Mouse (Mus musculus) embryonic facial prominence, embryonic 14.5 days (tissue): ENCODE results near the gene Atad3a. TPM values are rescaled to one million over a fixed set of nuclear protein-coding genes. Genes with fewer than 3 reads are reported as not detected.

Source experiments
- ATAC-seq: fragments of 200-750 bp; cut with Nextera tagmentation; 2 replicates; pipeline ENCODE4 v1.8.0; 2017; ENCODE audit warnings: low read depth, moderate number of reproducible peaks, moderate TSS enrichment
- DNase-seq: peaks from one replicate; pipeline ENCODE4 v3.0.0-alpha.2; 2015; ENCODE audit warnings: low spot score
- H3K27ac ChIP-seq: fragments of 300-500 bp; sonication (generic); replicated peaks from 2 replicates; pipeline ENCODE4 v1.5.1; 2014; ENCODE audit warnings: low read depth, mild to moderate bottlenecking, low read length, moderate library complexity
- H3K27me3 ChIP-seq: fragments of 300-500 bp; sonication (generic); replicated peaks from 2 replicates; pipeline ENCODE4 v1.6.1; 2014; ENCODE audit warnings: low read length; ENCODE audit not compliant: control insufficient read depth, insufficient read depth
- H3K36me3 ChIP-seq: fragments of 300-500 bp; sonication (generic); 2 replicates; pipeline ENCODE4 v1.6.1; 2014; ENCODE audit warnings: low read length, mixed read lengths; ENCODE audit not compliant: control insufficient read depth, insufficient read depth
- H3K4me1 ChIP-seq: fragments of 300-500 bp; sonication (generic); 2 replicates; pipeline ENCODE4 v1.6.1; 2014; ENCODE audit warnings: antibody characterized with exemption, low read length; ENCODE audit not compliant: control insufficient read depth, insufficient read depth
- H3K4me2 ChIP-seq: fragments of 300-500 bp; sonication (generic); 2 replicates; pipeline ENCODE4 v1.6.1; 2014; ENCODE audit warnings: low read depth, mild to moderate bottlenecking, low read length, moderate library complexity, mixed read lengths
- H3K4me3 ChIP-seq: fragments of 300-500 bp; sonication (generic); 2 replicates; pipeline ENCODE4 v1.5.1; 2014; ENCODE audit warnings: low read depth, mild to moderate bottlenecking, low read length
- H3K9ac ChIP-seq: fragments of 300-500 bp; sonication (generic); 2 replicates; pipeline ENCODE4 v1.6.1; 2014; ENCODE audit warnings: low read depth, mild to moderate bottlenecking, low read length, moderate library complexity, mixed read lengths
- H3K9me3 ChIP-seq: fragments of 300-500 bp; sonication (generic); 2 replicates; pipeline ENCODE4 v1.6.1; 2016; ENCODE audit warnings: low read length; ENCODE audit not compliant: control insufficient read depth
- WGBS: fragments of 180-500 bp; shearing (Covaris S2); extraction: QIAGEN DNeasy Blood & Tissue Kit; methylation state at CpG from one replicate; pipeline ENCODE4 v1.1.7; 2014; 5-methylcytosine and 5-hydroxymethylcytosine counted together
- polyA plus RNA-seq: library from polyadenylated mRNA; unstranded; fragments of >200 nt; fragmentation: Nextera tagmentation; extraction: Ambion mirVana; gene quantifications from 2 replicates; pipeline ENCODE4 v1.2.1, GENCODE M21; 2014

Gene Atad3a
- polyA plus RNA-seq, 1 experiment from 2014 or later, result 77.9 TPM

DNA sequence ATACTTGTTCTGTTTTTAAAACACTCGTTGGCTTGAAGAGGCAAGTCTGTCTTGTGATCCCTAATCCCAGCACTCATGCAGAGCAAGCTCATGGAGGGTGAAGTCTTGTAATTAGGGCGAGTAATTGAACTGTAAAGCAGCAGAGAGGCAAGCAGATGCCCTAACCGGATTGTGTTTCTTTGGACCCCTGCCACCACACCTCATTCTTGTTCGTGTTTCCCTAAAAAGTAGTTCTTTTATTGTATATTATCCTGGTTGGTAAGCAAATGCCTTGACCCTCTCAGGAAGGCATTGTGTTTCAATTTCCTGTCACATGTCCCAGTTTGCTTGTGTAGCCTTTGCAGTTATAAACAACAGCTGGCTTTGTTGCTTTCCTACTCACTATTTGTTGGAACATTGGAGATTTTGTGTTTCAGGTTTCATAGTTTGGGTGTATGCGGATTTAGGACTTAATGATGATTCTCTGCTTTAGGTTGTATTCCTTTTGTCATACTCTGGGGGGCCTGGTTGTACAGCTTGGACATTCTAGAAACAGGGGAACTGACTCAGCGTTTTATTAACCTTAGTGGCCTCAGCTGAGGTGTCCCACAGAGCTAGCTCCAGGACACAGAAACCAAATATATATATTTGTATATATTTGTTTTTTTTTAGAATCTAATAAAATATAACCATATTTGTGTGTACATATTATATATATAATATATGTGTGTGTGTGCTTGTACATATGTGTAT lies 50.2 kb downstream of the Atad3a start:
- Histone ChIP-seq H3K4me2 (no peak overlapping the region), H3K27me3 (no peaks in the 10 kb centered on the region), H3K27ac (peak overlapping the region; percentile 0; the same call in 1 of the 2 replicates), H3K9me3 (no peaks in the 10 kb centered on the region), H3K36me3 (peaks cover 17% of the 10 kb centered on the region; the same call in 1 of the 2 replicates), H3K4me3 (no peak overlapping the region), H3K9ac (no peak overlapping the region), H3K4me1 (peaks cover 5% of the 10 kb centered on the region)
- peak; percentile 56 for DNase-seq
- 46% methylated on average over 6 of the region's 6 CpGs for whole genome bisulfite sequencing
- peak; percentile 60; the same call in 1 of the 2 replicates for ATAC-seq

DNA sequence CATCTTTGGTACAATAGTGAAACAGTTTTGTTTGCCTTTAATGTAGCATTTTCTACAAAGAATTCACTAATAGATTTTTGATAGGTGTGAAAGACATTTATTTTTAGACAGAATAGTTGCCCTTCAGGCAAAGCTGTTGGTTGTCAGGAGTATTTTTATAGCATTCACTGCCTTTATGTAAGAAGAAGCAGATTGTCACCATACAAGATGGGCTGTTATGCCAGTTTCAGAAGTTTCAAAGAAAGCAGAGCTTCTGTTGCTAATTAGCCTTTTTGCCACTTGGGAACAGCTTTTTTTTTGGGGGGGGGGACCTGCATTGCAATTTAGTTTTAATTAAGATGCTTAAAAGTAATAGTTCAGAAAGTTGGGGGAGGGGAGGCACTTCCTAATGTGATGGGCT lies 51.9 kb downstream of the Atad3a start:
- Histone ChIP-seq H3K4me1 (peaks cover 5% of the 10 kb centered on the region), H3K9me3 (no peaks in the 10 kb centered on the region), H3K36me3 (0 out of 2 replicates have a peak, but pooled peaks cover 5% of the 10 kb centered on the region), H3K4me2 (no peak overlapping the region), H3K27ac (no peak overlapping the region), H3K4me3 (no peak overlapping the region), H3K9ac (no peak overlapping the region), H3K27me3 (no peaks in the 10 kb centered on the region)
- no peak for ATAC-seq
- DNase-seq, result no peak

DNA sequence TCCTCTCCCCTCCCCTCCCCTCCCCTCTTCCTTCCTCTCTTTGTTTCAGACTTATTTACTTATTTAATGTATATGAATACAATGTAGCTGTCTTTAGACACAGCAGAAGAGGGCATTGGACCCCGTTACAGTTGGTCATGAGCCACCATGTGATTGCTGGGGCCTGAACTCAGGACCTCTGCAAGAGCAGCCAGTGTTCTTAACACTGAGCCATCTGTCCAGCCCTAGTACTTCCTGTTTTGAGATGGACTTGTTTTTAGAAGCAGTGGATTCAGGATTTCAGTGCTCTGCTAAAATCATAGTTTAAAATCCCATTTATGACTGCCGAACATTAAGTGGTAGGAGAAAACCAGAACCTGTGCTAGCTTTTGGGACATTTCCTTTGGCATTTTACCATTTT lies 52.3 kb downstream of the Atad3a start:
- WGBS, result 73% methylated on average over 2 of the region's 2 CpGs
- Histone ChIP-seq H3K9ac (no peak overlapping the region), H3K9me3 (no peaks in the 10 kb centered on the region), H3K36me3 (0 out of 2 replicates have a peak, but pooled peaks cover under 1% of the 10 kb centered on the region), H3K27me3 (no peaks in the 10 kb centered on the region), H3K4me1 (peaks cover 5% of the 10 kb centered on the region), H3K4me3 (no peak overlapping the region), H3K4me2 (no peak overlapping the region), H3K27ac (no peak overlapping the region)
- no peak for DNase-seq
- no peak for ATAC-seq

DNA sequence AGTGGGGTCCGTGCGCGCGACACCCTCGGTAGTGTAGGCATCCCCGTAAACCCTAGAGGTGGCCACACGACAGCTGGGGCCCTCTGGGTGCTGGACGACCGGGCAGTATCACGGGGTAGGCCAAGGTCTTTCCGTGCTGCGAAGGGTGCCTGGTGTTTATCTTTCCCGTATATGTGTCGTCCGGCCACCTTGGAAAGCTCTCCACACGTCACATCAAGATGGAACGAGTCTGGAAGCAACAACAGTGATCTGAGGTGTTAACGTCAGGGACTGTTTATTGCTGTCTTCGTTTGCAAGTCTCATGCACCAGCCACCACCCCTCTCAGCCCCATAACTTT lies 55.3 kb downstream of the Atad3a start:
- peaks cover 5% of the 10 kb centered on the region for H3K4me1 ChIP-seq
- peak overlapping the region; percentile 82 for H3K9ac ChIP-seq
- H3K9me3 ChIP-seq, result no peaks in the 10 kb centered on the region
- peak overlapping the region; percentile 98; the same call in 1 of the 2 replicates for H3K27ac ChIP-seq
- DNase-seq (no peak), ATAC-seq (no peak; the same call in 1 of the 2 replicates)
- no peaks in the 10 kb centered on the region for H3K36me3 ChIP-seq
- H3K4me2 ChIP-seq, result peak overlapping the region; percentile 88
- H3K4me3 ChIP-seq, result peak overlapping the region; percentile 69
- whole genome bisulfite sequencing, result under 1% methylated on average over 19 of the region's 19 CpGs
- H3K27me3 ChIP-seq, result no peaks in the 10 kb centered on the region

DNA sequence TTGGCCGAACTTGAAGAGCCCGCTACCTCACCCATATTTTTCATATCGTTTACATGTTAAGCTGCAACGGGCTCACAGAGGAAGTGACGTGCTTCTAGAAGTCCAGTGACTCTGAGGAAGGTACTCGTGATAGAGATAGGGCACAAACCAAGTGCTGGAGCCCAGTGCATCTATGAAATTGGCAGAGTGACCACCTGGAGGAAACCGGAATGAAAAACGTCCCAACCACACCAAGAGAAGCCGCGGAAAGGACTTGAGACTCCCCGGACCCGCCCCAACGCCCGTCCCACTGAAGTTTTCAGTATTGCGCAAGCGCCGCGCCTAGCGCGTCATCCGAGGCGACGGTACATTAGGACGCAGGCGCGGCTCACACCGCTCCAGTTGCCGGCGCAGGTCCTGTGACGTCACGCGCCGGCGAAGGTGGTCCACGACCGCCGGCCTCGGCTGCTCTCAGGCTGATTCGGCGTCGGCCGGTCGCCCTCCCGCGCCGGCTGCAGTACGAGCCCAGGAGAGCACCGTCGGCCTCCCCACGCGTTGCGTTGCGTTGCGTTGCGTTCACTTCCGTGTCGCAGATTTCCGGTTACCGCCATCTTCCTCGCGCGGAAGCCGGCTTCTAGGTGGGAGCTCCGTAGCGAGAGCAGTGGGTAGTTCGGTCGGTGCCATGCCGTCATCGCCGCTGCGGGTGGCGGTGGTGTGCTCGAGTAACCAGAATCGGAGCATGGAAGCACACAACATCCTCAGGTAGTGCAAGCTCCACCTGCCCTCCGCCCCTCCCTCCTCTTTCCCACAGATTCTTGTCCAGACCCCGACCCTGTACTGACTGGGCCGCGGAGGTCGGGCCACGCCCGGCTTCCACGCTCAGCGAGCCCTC lies 55.9 kb downstream of the Atad3a start, which contains the start of gene Ssu72:
Ssu72 (plus strand) TSS at position 80 of the 871 bp plus-strand sequence.
- Histone ChIP-seq H3K36me3 (no peaks in the 10 kb centered on the region), H3K9me3 (no peaks in the 10 kb centered on the region), H3K9ac (peak within 1 kb of the TSS; percentile 82), H3K4me1 (peaks cover 5% of the 10 kb centered on the region), H3K4me3 (peak within 1 kb of the TSS; percentile 69), H3K27ac (peak within 1 kb of the TSS; percentile 98), H3K27me3 (no peaks in the 10 kb centered on the region), H3K4me2 (peak within 1 kb of the TSS; percentile 88)
- ATAC-seq (peak; percentile 96), DNase-seq (peak; percentile 97)
- under 1% methylated on average over 49 of the region's 83 CpGs for WGBS

DNA sequence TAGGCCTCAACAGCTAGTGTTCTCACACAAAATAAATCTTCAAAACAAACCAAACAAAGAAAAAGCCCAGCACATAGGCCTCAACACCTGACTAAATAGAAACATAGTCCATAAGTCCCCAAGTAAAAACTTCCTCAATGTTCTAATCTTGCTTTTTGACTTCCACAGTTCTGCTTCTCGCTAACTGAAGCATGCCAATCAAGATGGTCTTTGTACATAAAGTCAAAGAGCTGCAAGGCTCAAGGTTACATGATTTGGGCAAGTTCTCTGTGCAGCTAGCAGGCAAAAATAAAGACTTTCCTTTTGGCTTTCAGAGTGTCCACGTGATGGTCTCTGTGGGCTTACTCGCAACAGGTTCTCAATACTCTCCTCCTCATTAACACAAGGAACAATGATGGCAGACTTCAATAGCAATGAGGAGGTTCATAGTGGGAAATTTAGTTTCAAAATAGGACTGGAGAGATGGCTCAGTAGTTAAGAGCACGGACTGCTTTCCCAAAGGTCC lies 57.4 kb downstream of the Atad3a start:
- no peak overlapping the region for H3K27ac ChIP-seq
- H3K4me2 ChIP-seq, result no peak overlapping the region
- H3K27me3 ChIP-seq, result no peaks in the 10 kb centered on the region
- H3K4me1 ChIP-seq, result peaks cover 5% of the 10 kb centered on the region
- WGBS, result 95% methylated on average over 4 of the region's 4 CpGs
- ATAC-seq (no peak), DNase-seq (no peak)
- H3K9ac ChIP-seq, result no peak overlapping the region
- no peaks in the 10 kb centered on the region for H3K36me3 ChIP-seq
- H3K4me3 ChIP-seq, result no peak overlapping the region
- H3K9me3 ChIP-seq, result no peaks in the 10 kb centered on the region

DNA sequence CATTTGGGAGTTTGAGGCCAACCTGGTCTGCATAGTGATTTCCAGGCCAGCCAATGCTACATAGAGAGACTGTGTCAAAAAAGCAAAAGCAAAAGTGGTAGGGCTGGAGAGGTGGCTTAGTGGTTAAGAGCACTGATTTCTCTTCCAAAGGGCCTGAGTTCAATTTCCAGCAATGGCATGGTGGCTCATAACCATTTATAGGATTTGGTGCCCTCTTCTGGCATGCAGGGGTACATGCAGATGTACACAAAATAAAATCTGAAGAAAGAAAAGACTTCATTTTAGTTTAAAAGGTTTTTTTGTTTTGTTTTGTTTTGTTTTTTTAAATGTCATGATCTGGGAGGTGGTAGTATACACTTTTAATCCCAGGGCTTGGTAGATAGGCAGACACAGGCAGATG lies 60.5 kb downstream of the Atad3a start:
- Histone ChIP-seq H3K9ac (no peak overlapping the region), H3K4me2 (no peak overlapping the region), H3K27ac (no peak overlapping the region), H3K4me3 (no peak overlapping the region), H3K27me3 (no peaks in the 10 kb centered on the region), H3K9me3 (no peaks in the 10 kb centered on the region), H3K36me3 (no peaks in the 10 kb centered on the region), H3K4me1 (peaks cover 11% of the 10 kb centered on the region)
- DNase-seq, result peak; percentile 28
- no peak for ATAC-seq

DNA sequence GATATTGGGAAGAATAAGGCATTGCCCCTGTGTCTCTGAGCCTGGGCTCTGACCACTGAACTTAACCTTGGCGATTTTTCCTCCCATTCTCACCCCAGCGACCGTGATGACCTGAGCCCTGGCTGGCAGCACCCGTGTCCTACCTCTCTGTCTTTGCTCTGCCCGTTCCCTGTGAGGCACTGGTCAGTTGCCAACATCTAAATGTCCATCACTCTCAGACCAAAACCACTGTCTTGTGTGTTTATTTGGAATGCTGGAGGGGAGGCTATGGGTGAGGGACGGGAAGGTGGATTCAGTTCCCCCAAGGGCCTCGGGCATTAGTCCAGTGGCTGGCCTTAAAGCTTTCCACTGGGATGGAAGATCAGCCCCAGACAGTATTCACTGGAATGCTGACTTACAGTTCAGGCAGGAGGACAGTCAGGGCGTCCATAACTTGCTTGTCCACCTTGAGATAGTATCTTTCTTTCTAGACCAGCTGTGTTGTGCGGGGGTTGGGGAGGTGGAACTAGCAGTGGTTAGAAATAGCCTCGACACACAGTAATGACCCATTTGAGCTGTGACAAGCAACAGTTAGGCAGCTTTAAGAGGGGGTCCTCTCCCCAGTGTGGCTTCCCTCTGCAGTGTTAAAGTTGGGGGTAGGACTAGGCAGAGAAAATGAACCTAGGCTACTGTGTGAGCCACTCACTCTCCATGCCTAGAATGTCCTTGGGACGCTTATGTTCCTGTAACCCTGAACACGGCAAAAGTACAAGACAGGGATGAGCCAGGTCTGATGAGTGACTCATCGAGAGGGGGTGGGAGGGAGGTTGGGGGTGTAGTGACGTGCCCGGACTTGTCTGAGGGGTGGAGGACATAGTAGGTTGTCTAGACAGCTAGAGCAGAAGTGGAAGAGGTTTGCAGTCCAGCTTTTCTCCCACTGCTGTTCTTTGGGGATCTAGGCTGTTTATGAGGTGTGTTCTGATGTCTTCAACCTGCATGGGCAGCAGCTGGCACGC lies 64.3 kb downstream of the Atad3a start:
- Histone ChIP-seq H3K27ac (no peak overlapping the region), H3K4me1 (peaks cover 16% of the 10 kb centered on the region), H3K9me3 (no peaks in the 10 kb centered on the region), H3K4me3 (no peak overlapping the region; the same call in 1 of the 2 replicates), H3K36me3 (no peaks in the 10 kb centered on the region), H3K9ac (peak overlapping the region; percentile 78), H3K4me2 (peak overlapping the region; percentile 94), H3K27me3 (no peaks in the 10 kb centered on the region; the same call in 1 of the 2 replicates)
- 70% methylated on average over 16 of the region's 16 CpGs for WGBS
- no peak for DNase-seq
- ATAC-seq, result no peak
